Mouse (Mus musculus): Measurements from ENCODE around the gene Idh3b. TPM values are rescaled to one million over a fixed set of nuclear protein-coding genes. Genes with fewer than 3 reads are reported as not detected.

Idh3b gene
- total and polyA plus RNA-seq, 3 experiments = 134 to 315 (median 160) TPM

GRCm38 (mm10) chr2:130273732-130274131 lies 10.6 kb downstream of the Idh3b start:
- Histone ChIP-seq H3K4me2 (ENCODE audit: insufficient read depth, low read depth, poor library complexity, severe bottlenecking) (peak overlapping the region; percentile 76; the same call in 1 of the 2 replicates), H3K9me3 (replicated peaks; ENCODE audit: low read length) (no peaks in the 10 kb centered on the region), H3K4me1 (ENCODE audit: control insufficient read depth in 1 of 2, insufficient read depth in 2 of 2) (peaks cover 15 to 39% of the 10 kb centered on the region in 2 experiments), H3K4me3 (replicated peaks in 1 of 3; ENCODE audit: low read depth in 2 of 3, low read length in 2 of 3, poor library complexity in 1 of 3) (peak overlapping the region; percentile 69 to 97 (median 76)), H3K27me3 (replicated peaks) (no peaks in the 10 kb centered on the region), H3K36me3 (replicated peaks in 1 of 2; ENCODE audit: control insufficient read depth in 1 of 2, insufficient read depth in 1 of 2, low read length in 1 of 2) (peaks cover 33 to 41% of the 10 kb centered on the region in 2 experiments), H3K27ac (ENCODE audit: insufficient read depth, low read depth) (peak overlapping the region; percentile 34; the same call in 1 of the 2 replicates), H3K9ac (ENCODE audit: insufficient read depth, low read depth) (peak overlapping the region; percentile 100), H3K79me2 (replicated peaks; ENCODE audit: control insufficient read depth, extremely low read depth, insufficient read depth, poor library complexity, severe bottlenecking) (peaks cover 37% of the 10 kb centered on the region)
- in situ Hi-C loops (cut with MboI; ENCODE audit: low pct_ligation_motif_present, low pct_unique_long_range_greater_than_20kb, low sequenced_read_pairs) (no loop called here), dilution Hi-C loops (cut with MboI; ENCODE audit: extremely low pct_ligation_motif_present, extremely low pct_unique_long_range_greater_than_20kb, low sequenced_read_pairs) (no loop called here)
- no peak for DNase-seq (ENCODE audit: extremely low read depth)
- no peak for TF ChIP-seq TBP (conservative IDR thresholded peaks at IDR 0.05; ENCODE audit: low read depth, low read length)
- no peak for TF ChIP-seq GABPA (IDR thresholded peaks at IDR 0.05; ENCODE audit: insufficient replicate concordance, low read depth, low read length)
- TF ChIP-seq USF1 (IDR thresholded peaks at IDR 0.05; ENCODE audit: low read depth, low read length) = 0 out of 2 replicates have a peak, but pooled peaks have one; percentile 7
- no peak for TF ChIP-seq CHD2 (IDR thresholded peaks at IDR 0.05; ENCODE audit: low read length)
- peak; percentile 91; the same call in 1 of the 2 replicates for TF ChIP-seq MYC (IDR thresholded peaks at IDR 0.05; ENCODE audit: low read depth, low read length)
- no peak for TF ChIP-seq RCOR1 (conservative IDR thresholded peaks at IDR 0.05; ENCODE audit: low read depth, low read length)
- TF ChIP-seq RAD21 (IDR thresholded peaks at IDR 0.05; ENCODE audit: low read depth, low read length) = no peak
- TF ChIP-seq CHD1 (IDR thresholded peaks at IDR 0.05; ENCODE audit: low read depth, low read length) = no peak
- TF ChIP-seq ELF1 (IDR thresholded peaks at IDR 0.05; ENCODE audit: low read depth, low read length) = no peak
- TF ChIP-seq E2F4 (IDR thresholded peaks at IDR 0.05; ENCODE audit: insufficient replicate concordance, low read depth, low read length) = no peak
- TF ChIP-seq NELFE (IDR thresholded peaks at IDR 0.05; ENCODE audit: low read depth, low read length) = no peak
- no peak for TF ChIP-seq ZKSCAN1 (IDR thresholded peaks at IDR 0.05; ENCODE audit: borderline replicate concordance, low read depth, low read length)
- no peak for TF ChIP-seq POLR2A (IDR thresholded peaks at IDR 0.05; ENCODE audit: low read depth, low read length)
- TF ChIP-seq USF2 (conservative IDR thresholded peaks at IDR 0.05; ENCODE audit: low read depth, low read length) = peak; percentile 16; the same call in 1 of the 2 replicates
- no peak for TF ChIP-seq MEF2A (IDR thresholded peaks at IDR 0.05; ENCODE audit: borderline replicate concordance, low read depth, low read length)
- TF ChIP-seq TCF12 (IDR thresholded peaks at IDR 0.05; ENCODE audit: low read depth, low read length) = no peak
- no peak for TF ChIP-seq IRF4 (IDR thresholded peaks at IDR 0.05; ENCODE audit: low read depth, low read length)
- TF ChIP-seq ZMIZ1 (IDR thresholded peaks at IDR 0.05; ENCODE audit: low read depth, low read length) = no peak
- TF ChIP-seq MAX (IDR thresholded peaks at IDR 0.05; ENCODE audit: low read length) = peak; percentile 94
- TF ChIP-seq UBTF (IDR thresholded peaks at IDR 0.05; ENCODE audit: low read depth, low read length) = no peak
- no peak for TF ChIP-seq EP300 (IDR thresholded peaks at IDR 0.05; ENCODE audit: low read length)
- TF ChIP-seq PAX5 (IDR thresholded peaks at IDR 0.05; ENCODE audit: low read length) = no peak
- no peak for TF ChIP-seq POLR2AphosphoS2 (IDR thresholded peaks at IDR 0.05; ENCODE audit: low read depth, low read length)
- TF ChIP-seq MXI1 (IDR thresholded peaks at IDR 0.05; ENCODE audit: low read depth, low read length) = peak; percentile 56; the same call in 1 of the 2 replicates
- no peak for TF ChIP-seq ZC3H11A (IDR thresholded peaks at IDR 0.05; ENCODE audit: low read depth, low read length)
- no peak for TF ChIP-seq JUND (conservative IDR thresholded peaks at IDR 0.05; ENCODE audit: low read depth, low read length)
- TF ChIP-seq KAT2A (IDR thresholded peaks at IDR 0.05; ENCODE audit: insufficient replicate concordance, low read length) = no peak
- no peak for TF ChIP-seq CTCF (conservative IDR thresholded peaks at IDR 0.05 in 1 of 2, IDR thresholded peaks at IDR 0.05 in 1 of 2; ENCODE audit: low read depth in 2 of 2, low read length in 2 of 2)
- TF ChIP-seq ETS1 (conservative IDR thresholded peaks at IDR 0.05; ENCODE audit: low read depth, low read length) = no peak
- TF ChIP-seq NRF1 (IDR thresholded peaks at IDR 0.05; ENCODE audit: low read depth, low read length) = no peak
- TF ChIP-seq ZNF384 (IDR thresholded peaks at IDR 0.05; ENCODE audit: low read depth, low read length) = no peak
- TF ChIP-seq SIN3A (IDR thresholded peaks at IDR 0.05; ENCODE audit: low read length) = no peak
- no peak for TF ChIP-seq MAFK (IDR thresholded peaks at IDR 0.05; ENCODE audit: insufficient replicate concordance, low read length)
- no peak for TF ChIP-seq SMC3 (IDR thresholded peaks at IDR 0.05; ENCODE audit: low read depth, low read length)
